Mouse (Mus musculus) hindbrain, embryonic 14.5 days (tissue): Measurements from ENCODE around the gene Limk2. TPM values are rescaled to one million over a fixed set of nuclear protein-coding genes. Genes with fewer than 3 reads are reported as not detected.
A peak's percentile ranks its signal among the peaks of the same experiment; 100 is the strongest.

Experiments
- ATAC-seq: fragments of 200-750 bp; cut with Nextera tagmentation; 2 replicates; pipeline ENCODE4 v1.8.0; 2017; ENCODE audit warnings: moderate number of reproducible peaks, mild to moderate bottlenecking, moderate TSS enrichment, moderate library complexity; ENCODE audit not compliant: low FRiP score
- DNase-seq: peaks from one replicate; pipeline ENCODE4 v3.0.0-alpha.2; 2015; ENCODE audit warnings: low spot score
- H3K27ac ChIP-seq: fragments of 300-500 bp; sonication (generic); 2 replicates; pipeline ENCODE4 v1.5.1; 2014; ENCODE audit warnings: mild to moderate bottlenecking, moderate library complexity
- H3K27me3 ChIP-seq: fragments of 300-500 bp; sonication (generic); 2 replicates; pipeline ENCODE4 v1.6.1; 2014; ENCODE audit warnings: mild to moderate bottlenecking, low read length, mixed read lengths; ENCODE audit not compliant: control insufficient read depth, insufficient read depth
- H3K36me3 ChIP-seq: fragments of 300-500 bp; sonication (generic); replicated peaks from 2 replicates; pipeline ENCODE4 v1.6.1; 2014; ENCODE audit not compliant: control insufficient read depth, insufficient read depth
- H3K4me1 ChIP-seq: fragments of 300-500 bp; sonication (generic); replicated peaks from 2 replicates; pipeline ENCODE4 v1.6.1; 2014; ENCODE audit warnings: antibody characterized with exemption, low read length, mixed read lengths; ENCODE audit not compliant: control insufficient read depth, insufficient read depth
- H3K4me2 ChIP-seq: fragments of 300-500 bp; sonication (generic); replicated peaks from 2 replicates; pipeline ENCODE4 v1.6.1; 2014; ENCODE audit warnings: mild to moderate bottlenecking, moderate library complexity
- H3K4me3 ChIP-seq: fragments of 300-500 bp; sonication (generic); replicated peaks from 2 replicates; pipeline ENCODE4 v1.5.1; 2014; ENCODE audit warnings: mild to moderate bottlenecking, low read length
- H3K9ac ChIP-seq: fragments of 300-500 bp; sonication (generic); 2 replicates; pipeline ENCODE4 v1.6.1; 2014
- H3K9me3 ChIP-seq: fragments of 300-500 bp; sonication (generic); 2 replicates; pipeline ENCODE4 v1.6.1; 2016; ENCODE audit warnings: low read length; ENCODE audit not compliant: control insufficient read depth
- WGBS: fragments of 180-500 bp; shearing (Covaris S2); extraction: QIAGEN DNeasy Blood & Tissue Kit; methylation state at CpG from one replicate; pipeline ENCODE4 v1.1.7; 2014; 5-methylcytosine and 5-hydroxymethylcytosine counted together
- polyA plus RNA-seq: library from polyadenylated mRNA; unstranded; fragments of >200 nt; fragmentation: Nextera tagmentation; extraction: Ambion mirVana; gene quantifications from 2 replicates; pipeline ENCODE4 v1.2.1, GENCODE M21; 2014

Gene Limk2
- polyA plus RNA-seq: 146 and 148 TPM in 2 replicates

GRCm38 (mm10) chr11:3408997-3409732 lies at the start of gene Limk2:
Gene Limk2, minus strand, starts transcription at chr11:3409189.
- Histone ChIP-seq H3K4me1 (peaks cover 15% of the 10 kb centered on the region; the same call in 1 of the 2 replicates), H3K4me2 (peak within 1 kb of the TSS; percentile 76), H3K9ac (peak within 1 kb of the TSS; percentile 66), H3K36me3 (peaks cover 4% of the 10 kb centered on the region), H3K4me3 (peak within 1 kb of the TSS; percentile 49), H3K27ac (peak within 1 kb of the TSS; percentile 55; the same call in 1 of the 2 replicates), H3K27me3 (no peaks in the 10 kb centered on the region), H3K9me3 (no peaks in the 10 kb centered on the region)
- WGBS: 3% methylated on average over 41 of the region's 45 CpGs
- peak; percentile 90 for ATAC-seq
- DNase-seq: peak; percentile 76

GRCm38 (mm10) chr11:3458428-3459104 lies 49.6 kb upstream of the Limk2 start:
- Histone ChIP-seq H3K4me1 (peaks cover 3% of the 10 kb centered on the region), H3K4me2 (no peak overlapping the region), H3K27me3 (no peaks in the 10 kb centered on the region), H3K36me3 (no peaks in the 10 kb centered on the region), H3K4me3 (no peak overlapping the region), H3K9ac (no peak overlapping the region), H3K9me3 (no peaks in the 10 kb centered on the region), H3K27ac (no peak overlapping the region)
- DNase-seq (no peak), ATAC-seq (no peak)
- 91% methylated on average over 13 of the region's 13 CpGs for WGBS

GRCm38 (mm10) chr11:3456354-3456753 lies 47.4 kb upstream of the Limk2 start:
- H3K4me1 ChIP-seq: peaks cover 13% of the 10 kb centered on the region
- 20% methylated on average over 1 of the region's 1 CpGs for WGBS
- H3K4me2 ChIP-seq: no peak overlapping the region
- no peak overlapping the region for H3K4me3 ChIP-seq
- no peak overlapping the region for H3K9ac ChIP-seq
- no peaks in the 10 kb centered on the region for H3K27me3 ChIP-seq
- H3K36me3 ChIP-seq: no peaks in the 10 kb centered on the region
- DNase-seq: peak; percentile 73
- H3K27ac ChIP-seq: no peak overlapping the region
- H3K9me3 ChIP-seq: no peaks in the 10 kb centered on the region
- ATAC-seq: no peak

GRCm38 (mm10) chr11:3454506-3454905 lies 45.5 kb upstream of the Limk2 start:
- H3K4me2 ChIP-seq: no peak overlapping the region
- ATAC-seq (no peak), DNase-seq (no peak)
- 100% methylated on average over 3 of the region's 3 CpGs for WGBS
- no peaks in the 10 kb centered on the region for H3K9me3 ChIP-seq
- H3K36me3 ChIP-seq: no peaks in the 10 kb centered on the region
- H3K4me1 ChIP-seq: peaks cover 25% of the 10 kb centered on the region
- H3K27ac ChIP-seq: no peak overlapping the region
- H3K9ac ChIP-seq: no peak overlapping the region
- no peaks in the 10 kb centered on the region for H3K27me3 ChIP-seq
- no peak overlapping the region for H3K4me3 ChIP-seq

- 78% methylated on average over 6 of the region's 6 CpGs for WGBS
- Histone ChIP-seq H3K27ac (no peak overlapping the region), H3K4me3 (peak overlapping the region; percentile 76), H3K4me1 (peaks cover 25% of the 10 kb centered on the region), H3K9me3 (no peaks in the 10 kb centered on the region), H3K4me2 (peak overlapping the region; percentile 94), H3K27me3 (no peaks in the 10 kb centered on the region), H3K9ac (peak overlapping the region; percentile 76; the same call in 1 of the 2 replicates), H3K36me3 (no peaks in the 10 kb centered on the region)
- ATAC-seq (no peak), DNase-seq (no peak)
Measured at GRCm38 (mm10) chr11:3453467-3453866, 44.5 kb upstream of the Limk2 start.

- WGBS: under 1% methylated on average over 9 of the region's 9 CpGs
Measured at GRCm38 (mm10) chr11:3452769-3453168, 43.8 kb upstream of the Limk2 start.

GRCm38 (mm10) chr11:3452167-3452639 lies 43.2 kb upstream of the Limk2 start, which contains the start of gene Rnf185:
Gene Rnf185, minus strand, starts transcription at chr11:3452363.
- Histone ChIP-seq H3K4me3 (peak within 1 kb of the TSS; percentile 76), H3K4me1 (peaks cover 25% of the 10 kb centered on the region), H3K27ac (peak within 1 kb of the TSS; percentile 84), H3K27me3 (no peaks in the 10 kb centered on the region), H3K36me3 (no peaks in the 10 kb centered on the region), H3K9me3 (no peaks in the 10 kb centered on the region), H3K9ac (peak within 1 kb of the TSS; percentile 76), H3K4me2 (peak within 1 kb of the TSS; percentile 94)
- peak; percentile 94 for DNase-seq
- ATAC-seq: peak; percentile 98
- under 1% methylated on average over 45 of the region's 45 CpGs for WGBS

More at GRCm38 (mm10) chr11:3452769-3453168, 43.8 kb upstream of the Limk2 start:
- Histone ChIP-seq H3K4me3 (peak overlapping the region; percentile 76), H3K4me2 (peak overlapping the region; percentile 94), H3K27me3 (no peaks in the 10 kb centered on the region), H3K9me3 (no peaks in the 10 kb centered on the region), H3K4me1 (peaks cover 25% of the 10 kb centered on the region), H3K9ac (peak overlapping the region; percentile 76), H3K27ac (peak overlapping the region; percentile 84), H3K36me3 (no peaks in the 10 kb centered on the region)
- ATAC-seq: peak; percentile 44
- peak; percentile 49 for DNase-seq

GRCm38 (mm10) chr11:3451701-3452163 lies 42.7 kb upstream of the Limk2 start:
- peak; percentile 0 for ATAC-seq
- WGBS: 2% methylated on average over 20 of the region's 20 CpGs
- H3K27ac ChIP-seq: peak overlapping the region; percentile 84
- peaks cover 25% of the 10 kb centered on the region for H3K4me1 ChIP-seq
- H3K9me3 ChIP-seq: no peaks in the 10 kb centered on the region
- peak overlapping the region; percentile 94 for H3K4me2 ChIP-seq
- H3K4me3 ChIP-seq: peak overlapping the region; percentile 76
- DNase-seq: no peak
- no peaks in the 10 kb centered on the region for H3K27me3 ChIP-seq
- H3K9ac ChIP-seq: peak overlapping the region; percentile 76
- no peaks in the 10 kb centered on the region for H3K36me3 ChIP-seq

- Histone ChIP-seq H3K4me1 (no peaks in the 10 kb centered on the region), H3K27me3 (no peaks in the 10 kb centered on the region), H3K4me2 (no peak overlapping the region), H3K9ac (no peak overlapping the region), H3K27ac (no peak overlapping the region), H3K4me3 (no peak overlapping the region), H3K9me3 (no peaks in the 10 kb centered on the region), H3K36me3 (no peaks in the 10 kb centered on the region)
- 90% methylated on average over 8 of the region's 8 CpGs for WGBS
- no peak for ATAC-seq
- no peak for DNase-seq
Measured at GRCm38 (mm10) chr11:3444875-3445274, 35.9 kb upstream of the Limk2 start.
